Mouse (Mus musculus) E14TG2a.4 (cell line): ENCODE measurements around the gene B3gnt7.

ENCODE experiments used
- CTCF ChIP-seq: conservative IDR thresholded peaks from 2 replicates; pipeline ENCODE4 v1.5.1; 2014; ENCODE audit warnings: low read length
- POU5F1 ChIP-seq: IDR thresholded peaks from 2 replicates; pipeline ENCODE4 v1.6.1; 2014; ENCODE audit warnings: low read length, borderline replicate concordance

DNA sequence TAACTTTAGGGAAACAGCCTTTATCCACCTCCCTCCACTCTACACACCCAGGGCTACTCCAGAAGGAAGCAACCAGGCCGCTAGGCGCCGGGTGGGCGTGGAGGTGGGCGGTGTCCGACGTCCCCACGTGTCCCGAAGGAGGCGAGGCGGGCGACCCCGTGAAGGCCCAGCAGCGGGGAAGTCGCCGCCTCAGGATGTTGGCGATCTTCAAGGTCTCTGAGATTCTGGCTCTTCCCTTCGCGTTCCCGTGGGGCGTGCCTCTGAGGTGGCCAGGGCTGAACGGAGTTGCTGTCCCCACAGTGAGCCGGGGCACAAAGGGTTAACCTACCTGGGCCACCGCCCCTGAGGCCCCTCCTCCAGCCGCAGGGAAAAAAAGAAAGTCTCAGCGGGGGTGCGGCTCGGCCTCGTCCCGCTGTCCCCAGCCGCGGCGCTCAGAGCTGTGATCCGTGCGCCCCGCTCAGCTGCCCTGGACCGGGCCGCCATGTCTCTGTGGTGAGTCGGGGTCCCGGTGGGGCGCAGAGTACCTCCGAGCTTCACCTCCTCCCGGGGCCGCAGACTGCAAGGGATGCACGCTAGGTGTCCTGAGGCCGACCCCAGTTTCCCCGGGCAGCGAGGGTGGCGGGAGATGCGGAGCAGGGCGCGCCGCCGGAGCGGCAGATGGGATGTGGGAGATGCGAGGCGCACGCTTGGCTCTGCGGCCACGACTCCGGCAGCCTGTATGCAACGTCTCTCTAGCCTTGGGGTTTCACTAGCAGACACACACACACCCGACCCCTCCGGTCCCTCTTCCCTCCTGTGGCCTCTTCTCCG, 636 bp downstream of the B3gnt7 start:
- TF ChIP-seq CTCF: no peak
- TF ChIP-seq POU5F1: no peak
